Mouse (Mus musculus) erythroblast, embryonic 14.5 days (primary cell): ENCODE data around the gene Cd96.

Experiments used
- GATA1 ChIP-seq: IDR thresholded peaks from 2 replicates; pipeline ENCODE4 v1.6.1; 2012; ENCODE audit warnings: low read length, inconsistent platforms, mixed read lengths
- TAL1 ChIP-seq: IDR thresholded peaks from 3 replicates; pipeline ENCODE4 v1.6.1; 2012; ENCODE audit warnings: low read length, inconsistent platforms, mixed read lengths

GRCm38 (mm10) chr16:46033896-46034295, 86.2 kb downstream of the Cd96 start:
- TF ChIP-seq GATA1 (no peak), TAL1 (no peak)
